9 mouse cellular contexts compared by ENCODE assay signal in genomic region chr11:60508950-60509349, GRCm38 (mm10). TPM values are rescaled to one million over a fixed set of nuclear protein-coding genes. Genes with fewer than 3 reads are reported as not detected.
DNase-seq lines count a peak whose midpoint lies in the region; ATAC-seq and TF ChIP-seq lines count a peak whose summit lies in the region.
"Had no signal": no experiment of that assay in that cellular context is flagged by ENCODE, and none has a peak within 500 bp of the region (broad histone marks: within the 10 kb centered on the region; RNA-seq: fewer than 3 reads in every experiment).

No protein-coding gene starts in this region.

- H3K9ac ChIP-seq in kidney, embryonic 15.5 days = no peak overlapping the region
- H3K9ac ChIP-seq in limb, embryonic 11.5 days (ENCODE audit: low read length) = peak overlapping the region; percentile 22; the same call in 1 of the 2 replicates

- TF ChIP-seq POLR2A in embryonic fibroblast, embryonic 13.5 days (IDR thresholded peaks at IDR 0.05; ENCODE audit: low read depth, low read length) = no peak

- no peaks in the 10 kb centered on the region for H3K9me3 ChIP-seq in kidney, embryonic 15.5 days (replicated peaks)
- H3K9me3 ChIP-seq in limb, embryonic 11.5 days (ENCODE audit: control insufficient read depth, low read length) = no peaks in the 10 kb centered on the region

- H3K27ac ChIP-seq in kidney, embryonic 15.5 days = no peak overlapping the region
- H3K27ac ChIP-seq in embryonic fibroblast, embryonic 13.5 days (ENCODE audit: insufficient read depth, low read length) = no peak overlapping the region
- H3K27ac ChIP-seq in limb, embryonic 11.5 days (replicated peaks; ENCODE audit: low read depth, low read length) = no peak overlapping the region

- peaks cover 12% of the 10 kb centered on the region; the same call in 1 of the 2 replicates for H3K4me1 ChIP-seq in kidney, embryonic 15.5 days
- no peaks in the 10 kb centered on the region for H3K4me1 ChIP-seq in embryonic fibroblast, embryonic 13.5 days (ENCODE audit: control insufficient read depth, insufficient read depth, low read length)
- H3K4me1 ChIP-seq in limb, embryonic 11.5 days (ENCODE audit: control insufficient read depth, insufficient read depth, low read length) = no peaks in the 10 kb centered on the region

- peak overlapping the region; percentile 41 for H3K4me3 ChIP-seq in kidney, embryonic 15.5 days (replicated peaks)
- H3K4me3 ChIP-seq in embryonic fibroblast, embryonic 13.5 days (ENCODE audit: insufficient read depth, low read length) = 0 out of 2 replicates have a peak overlapping the region, but pooled peaks have one; percentile 12
- H3K4me3 ChIP-seq in limb, embryonic 11.5 days (ENCODE audit: low read depth, low read length) = peak overlapping the region; percentile 31

- no peak for TF ChIP-seq CTCF in embryonic fibroblast, embryonic 13.5 days (IDR thresholded peaks at IDR 0.05; ENCODE audit: borderline replicate concordance, insufficient read depth, low read length)

- peak overlapping the region; percentile 68 for H3K4me2 ChIP-seq in kidney, embryonic 15.5 days
- H3K4me2 ChIP-seq in limb, embryonic 11.5 days (ENCODE audit: low read depth, severe bottlenecking) = peak overlapping the region; percentile 41

- WGBS in kidney, embryonic 15.5 days = 5% methylated on average over 11 of the region's 11 CpGs
- 7% methylated on average over 11 of the region's 11 CpGs for WGBS in limb, embryonic 11.5 days

- H3K27me3 ChIP-seq in kidney, embryonic 15.5 days = peaks cover 28% of the 10 kb centered on the region
- peaks cover 12% of the 10 kb centered on the region for H3K27me3 ChIP-seq in limb, embryonic 11.5 days (ENCODE audit: control insufficient read depth, insufficient read depth, low read length)

- no peak for DNase-seq in kidney, adult 9 months
- peak; percentile 42 for DNase-seq in limb, embryonic 11.5 days (ENCODE audit: low spot score)
- peak; percentile 17 for DNase-seq in neural tube, embryonic 10.5 days (ENCODE audit: extremely low spot score, low spot score)
- no peak for DNase-seq in cerebellum, adult 11-12 months
- DNase-seq in cerebellum, adult 9-11 months = no peak
- DNase-seq in cerebellum, adult 11 months = no peak

- peak; percentile 59; the same call in 1 of the 2 replicates for ATAC-seq in kidney, embryonic 15.5 days (replicated peaks; ENCODE audit: low FRiP score)
- peak; percentile 23; the same call in 1 of the 2 replicates for ATAC-seq in limb, embryonic 11.5 days (ENCODE audit: insufficient number of reproducible peaks, low FRiP score, low TSS enrichment, low read depth)
- ATAC-seq: Patski had no signal

- no peaks in the 10 kb centered on the region for H3K36me3 ChIP-seq in kidney, embryonic 15.5 days
- H3K36me3 ChIP-seq in limb, embryonic 11.5 days (ENCODE audit: control insufficient read depth, insufficient read depth, low read length) = no peaks in the 10 kb centered on the region

RNA-seq across cellular contexts. Expression of gene Alkbh5, which starts 27.2 kb away (rescaled TPM):
- 37.5 and 37.9 TPM in 2 replicates for polyA plus RNA-seq in kidney, embryonic 15.5 days (2015; fragmentation: Nextera tagmentation; extraction: Ambion mirVana)
- 46.4 and 53.5 TPM in 2 replicates for polyA plus RNA-seq in embryonic fibroblast, embryonic 13.5 days (2011; ENCODE audit: insufficient read length, low read depth, missing spikeins)
- 34.7 and 34.9 TPM in 2 replicates for polyA plus RNA-seq in limb, embryonic 11.5 days (2014; fragmentation: Nextera tagmentation; extraction: Ambion mirVana)

RNA-seq across cellular contexts. Expression of gene Myo15, which starts 39.8 kb away (rescaled TPM):
- polyA plus RNA-seq in kidney, embryonic 15.5 days (2015; fragmentation: Nextera tagmentation; extraction: Ambion mirVana) = 0.23 and 0.26 TPM in 2 replicates
- not detected in 2 replicates for polyA plus RNA-seq in embryonic fibroblast, embryonic 13.5 days (2011; ENCODE audit: insufficient read length, low read depth, missing spikeins)
- polyA plus RNA-seq in limb, embryonic 11.5 days (2014; fragmentation: Nextera tagmentation; extraction: Ambion mirVana) = 0.17 and 0.31 TPM in 2 replicates

RNA-seq across cellular contexts. Expression of gene Drg2, which starts 54.6 kb away (rescaled TPM):
- polyA plus RNA-seq in kidney, embryonic 15.5 days (2015; fragmentation: Nextera tagmentation; extraction: Ambion mirVana) = 106 and 120 TPM in 2 replicates
- 53.4 and 56.7 TPM in 2 replicates for polyA plus RNA-seq in embryonic fibroblast, embryonic 13.5 days (2011; ENCODE audit: insufficient read length, low read depth, missing spikeins)
- polyA plus RNA-seq in limb, embryonic 11.5 days (2014; fragmentation: Nextera tagmentation; extraction: Ambion mirVana) = 129 and 137 TPM in 2 replicates

Comparison
In these comparisons a context has a peak if more than half of its experiments do, and no peak if none do; other contexts are left out.
1. DNase-seq: peak in limb, embryonic 11.5 days (single experiment) and neural tube, embryonic 10.5 days (single experiment); none in kidney, adult 9 months (single experiment), cerebellum, adult 11-12 months (single experiment), cerebellum, adult 9-11 months (single experiment) and cerebellum, adult 11 months (single experiment).
2. Peak in every context shown above with its lines, with median percentiles within 50 percentile points of each other: H3K4me3 ChIP-seq.